Mouse (Mus musculus): ENCODE data around the gene Robo1.

Gene Robo1

DNA sequence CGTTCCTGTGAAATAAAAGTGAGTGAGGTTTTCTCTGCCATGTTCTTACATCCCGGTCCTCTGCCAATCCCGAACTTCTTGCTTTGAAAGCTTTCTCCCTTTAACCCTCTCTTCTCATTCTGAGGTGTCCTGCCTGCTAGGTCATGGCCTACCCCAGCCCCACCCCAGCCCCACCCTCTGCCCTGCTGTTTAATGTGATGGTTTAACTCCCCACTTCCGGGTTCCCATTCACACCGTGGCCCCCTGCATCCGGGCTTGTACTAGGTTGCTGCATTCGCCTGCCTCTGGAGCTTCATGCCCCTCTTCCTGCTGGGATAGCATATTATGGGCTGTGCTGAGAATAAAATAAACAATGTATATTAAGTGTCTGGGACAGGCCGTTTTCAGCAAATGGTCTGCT is 706.4 kb downstream of the Robo1 start:
- DNase-seq = no peak

- DNase-seq = no peak
These were observed 707.9 kb downstream of the Robo1 start for GRCm38 (mm10) chr16:73015976-73016375.

- DNase-seq = no peak
These were observed 708.7 kb downstream of the Robo1 start for GRCm38 (mm10) chr16:73016801-73017200.

DNA sequence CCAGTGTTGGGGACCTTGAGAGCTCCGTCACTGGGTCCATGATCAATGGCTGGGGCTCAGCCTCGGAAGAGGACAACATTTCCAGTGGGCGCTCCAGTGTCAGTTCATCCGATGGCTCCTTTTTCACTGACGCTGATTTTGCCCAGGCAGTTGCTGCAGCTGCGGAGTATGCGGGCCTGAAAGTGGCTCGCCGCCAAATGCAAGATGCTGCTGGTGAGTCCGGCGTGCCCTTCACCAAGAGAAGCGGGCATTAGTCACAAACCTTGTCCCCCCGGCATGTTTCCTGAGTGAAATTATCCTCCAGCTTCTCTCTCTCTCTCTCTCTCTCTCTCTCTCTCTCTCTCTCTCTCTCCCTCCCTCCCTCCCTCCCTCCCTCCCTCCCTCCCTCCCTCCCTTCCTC is 716.2 kb downstream of the Robo1 start:
- DNase-seq = no peak

DNA sequence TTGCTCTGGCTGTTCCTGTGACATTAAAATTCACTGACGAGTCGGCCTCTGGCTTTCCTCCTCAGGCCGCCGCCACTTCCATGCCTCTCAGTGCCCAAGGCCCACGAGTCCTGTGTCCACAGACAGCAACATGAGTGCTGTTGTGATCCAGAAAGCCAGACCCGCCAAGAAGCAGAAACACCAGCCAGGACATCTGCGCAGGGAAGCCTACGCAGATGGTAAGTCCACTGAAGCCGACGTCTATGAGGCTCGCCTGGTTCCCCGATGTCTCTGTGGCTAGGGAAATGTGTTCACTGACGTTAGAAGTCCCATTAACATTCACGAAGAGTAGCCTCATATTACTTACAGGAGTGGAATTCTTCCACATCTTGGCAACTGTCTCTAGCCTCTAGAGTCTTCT is 719.6 kb downstream of the Robo1 start:
- DNase-seq = no peak

- no peak for DNase-seq
These were observed 722.9 kb downstream of the Robo1 start for GRCm38 (mm10) chr16:73030999-73031398.

- DNase-seq = peak; percentile 88
These were observed 727.3 kb downstream of the Robo1 start for GRCm38 (mm10) chr16:73035210-73035985.

- DNase-seq = no peak
These were observed 730.4 kb downstream of the Robo1 start for GRCm38 (mm10) chr16:73038552-73038951.

GRCm38 (mm10) chr16:73062461-73062860 is 754.4 kb downstream of the Robo1 start:
- DNase-seq = no peak

DNA sequence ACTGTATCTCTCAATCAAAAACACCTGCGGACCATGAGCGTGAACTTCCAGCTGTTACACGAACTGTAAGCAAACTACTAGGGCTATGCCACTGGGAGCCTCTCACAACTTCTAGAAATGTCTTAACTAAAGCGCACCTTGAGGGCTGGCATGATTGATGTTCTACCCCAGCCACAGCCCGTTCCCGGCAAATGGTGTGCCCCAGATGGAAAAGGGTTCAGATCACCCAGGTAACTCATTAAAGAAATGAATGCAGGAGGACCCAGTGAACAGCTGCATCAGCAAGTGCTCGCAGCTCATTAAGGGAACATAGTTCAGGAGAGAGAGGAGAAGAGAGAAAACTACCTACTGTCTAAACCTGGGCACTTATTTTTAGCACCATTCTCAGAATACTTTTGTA is 759.7 kb downstream of the Robo1 start:
- DNase-seq = no peak

- DNase-seq = no peak
These were observed 763.9 kb downstream of the Robo1 start for GRCm38 (mm10) chr16:73072047-73072446.

GRCm38 (mm10) chr16:73072883-73073282 is 764.8 kb downstream of the Robo1 start:
- DNase-seq = no peak

DNA sequence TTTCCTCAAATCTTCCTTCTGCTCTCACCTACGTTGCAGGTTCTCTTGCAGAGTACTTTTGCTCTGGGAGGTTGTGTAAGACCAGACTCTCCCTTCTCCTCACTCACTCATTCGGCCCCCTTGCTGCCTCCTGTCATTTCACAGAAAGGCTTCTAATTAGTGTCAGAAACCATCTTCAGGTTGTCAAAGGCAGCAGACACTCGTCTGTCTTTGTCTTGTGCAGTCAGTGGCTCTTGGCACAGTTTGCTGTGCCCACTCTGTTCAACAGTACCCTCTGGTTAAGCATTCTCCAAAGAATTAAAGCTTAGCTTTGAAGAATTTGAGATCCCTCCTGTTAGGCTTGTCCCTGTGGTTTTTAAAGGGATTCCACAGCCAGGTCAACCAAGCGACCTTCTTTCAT is 774.3 kb downstream of the Robo1 start:
- DNase-seq = no peak

DNA sequence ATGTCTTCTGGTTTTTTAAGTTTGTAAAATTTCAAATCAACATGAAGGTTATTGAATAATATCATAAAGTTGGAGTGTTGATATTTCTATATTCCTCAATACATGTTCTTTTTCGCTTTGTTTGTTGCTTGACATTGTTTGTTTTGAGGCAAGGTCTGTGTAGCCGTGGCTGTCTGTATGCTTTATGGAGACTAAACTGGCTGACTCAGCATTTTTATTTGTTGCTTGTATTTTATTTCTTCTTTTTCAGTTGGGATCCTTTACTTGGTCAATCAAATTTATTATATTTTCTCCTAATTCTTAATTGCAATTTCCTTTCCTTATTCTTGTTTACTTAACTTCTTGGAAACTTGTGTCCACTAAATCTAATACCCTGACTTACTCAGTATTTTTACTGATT is 775.0 kb downstream of the Robo1 start:
- no peak for DNase-seq
